Mouse (Mus musculus) lung, postnatal 36 days (tissue): ENCODE results near the gene Dnaic2.

Experiments
- DNase-seq: peaks from one replicate; pipeline ENCODE4 v3.0.0; 2022; ENCODE audit warnings: mixed read lengths

The Dnaic2 gene

DNA sequence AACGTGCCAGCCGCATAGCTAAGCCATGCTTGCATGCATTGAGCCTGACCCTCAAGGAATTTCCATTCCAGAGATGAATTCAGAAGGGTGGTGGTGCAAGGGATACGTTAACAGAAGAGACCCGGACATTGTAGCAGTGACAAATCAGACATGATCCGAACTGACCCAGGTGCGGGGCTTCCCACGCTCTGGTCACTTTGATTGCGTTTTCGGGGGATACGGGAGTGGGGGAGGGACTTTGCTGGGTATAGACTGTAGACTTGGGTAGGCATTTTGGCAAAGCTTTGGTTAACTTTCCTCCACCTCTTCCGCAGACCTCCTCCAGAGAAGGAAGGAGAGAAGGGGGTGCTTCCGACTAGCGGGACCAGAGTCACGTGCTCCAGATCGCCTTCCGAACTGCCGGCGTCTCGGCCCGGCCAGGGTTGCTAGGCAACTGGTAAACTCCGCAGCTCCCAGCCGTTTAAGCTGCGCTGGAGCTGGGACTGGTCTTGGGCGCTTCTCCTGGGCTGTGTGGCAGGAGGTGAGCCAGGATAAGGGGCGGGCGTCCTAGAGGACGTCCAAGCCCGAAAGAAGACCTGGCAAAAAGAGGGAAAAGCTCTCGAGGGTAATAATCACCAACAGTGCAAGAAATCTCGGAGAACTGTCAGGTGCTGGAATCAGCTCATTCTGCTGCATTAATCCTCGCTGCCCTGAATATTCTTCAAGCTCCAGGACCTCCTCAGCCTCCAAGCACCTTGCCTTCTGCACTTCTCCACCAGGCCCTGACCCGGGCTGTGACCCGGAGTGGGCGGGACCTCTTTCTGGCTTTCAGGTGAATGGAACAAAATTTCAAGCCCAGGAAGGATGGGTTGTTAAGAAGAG lies at the start of gene Dnaic2:
Gene Dnaic2, plus strand, starts transcription at position 444 of the 861 bp plus-strand sequence.
- peak; percentile 74 for DNase-seq

GRCm38 (mm10) chr11:114679582-114679981 lies 47.6 kb upstream of the Dnaic2 start:
- DNase-seq: peak; percentile 65

GRCm38 (mm10) chr11:114680291-114680690 lies 46.9 kb upstream of the Dnaic2 start:
- DNase-seq: peak; percentile 39

GRCm38 (mm10) chr11:114681054-114681453 lies 46.2 kb upstream of the Dnaic2 start:
- DNase-seq: no peak

- DNase-seq: no peak
Measured at GRCm38 (mm10) chr11:114682321-114682900, 44.8 kb upstream of the Dnaic2 start.

DNA sequence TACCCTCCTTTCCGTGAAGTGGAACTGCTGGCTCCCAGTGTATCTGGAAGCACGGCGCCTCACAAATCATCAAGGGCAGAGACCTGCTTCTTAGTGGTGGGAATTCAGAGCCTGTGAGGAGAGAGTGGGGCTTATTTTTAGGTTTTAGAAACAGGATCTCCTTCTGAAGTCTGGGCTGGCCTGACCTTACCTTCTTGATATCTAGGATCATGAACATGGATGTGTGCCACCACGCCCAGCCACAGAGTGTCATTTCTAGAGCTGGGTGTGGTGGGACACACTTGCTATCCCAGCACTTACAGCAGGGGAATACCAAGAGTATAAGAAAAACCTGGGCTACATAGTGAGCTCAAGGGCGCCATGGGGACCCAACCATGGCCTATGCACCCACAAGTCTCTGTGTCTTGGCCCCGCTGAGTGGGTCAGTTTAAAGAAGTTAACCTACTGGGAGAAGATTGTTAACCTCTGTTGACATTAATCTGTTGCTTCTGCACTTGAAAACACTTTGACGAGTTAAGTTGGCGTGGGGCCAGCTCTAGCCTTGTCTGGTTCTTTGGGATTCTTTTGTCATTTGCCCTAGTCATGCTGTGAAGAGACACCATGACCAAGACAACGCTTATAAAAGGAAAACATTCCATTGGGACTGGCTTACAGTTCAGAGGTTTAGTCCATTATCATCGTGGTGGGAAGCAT lies 44.0 kb upstream of the Dnaic2 start:
- DNase-seq: no peak

- DNase-seq: no peak
Measured at GRCm38 (mm10) chr11:114683722-114684621, 43.2 kb upstream of the Dnaic2 start.

DNA sequence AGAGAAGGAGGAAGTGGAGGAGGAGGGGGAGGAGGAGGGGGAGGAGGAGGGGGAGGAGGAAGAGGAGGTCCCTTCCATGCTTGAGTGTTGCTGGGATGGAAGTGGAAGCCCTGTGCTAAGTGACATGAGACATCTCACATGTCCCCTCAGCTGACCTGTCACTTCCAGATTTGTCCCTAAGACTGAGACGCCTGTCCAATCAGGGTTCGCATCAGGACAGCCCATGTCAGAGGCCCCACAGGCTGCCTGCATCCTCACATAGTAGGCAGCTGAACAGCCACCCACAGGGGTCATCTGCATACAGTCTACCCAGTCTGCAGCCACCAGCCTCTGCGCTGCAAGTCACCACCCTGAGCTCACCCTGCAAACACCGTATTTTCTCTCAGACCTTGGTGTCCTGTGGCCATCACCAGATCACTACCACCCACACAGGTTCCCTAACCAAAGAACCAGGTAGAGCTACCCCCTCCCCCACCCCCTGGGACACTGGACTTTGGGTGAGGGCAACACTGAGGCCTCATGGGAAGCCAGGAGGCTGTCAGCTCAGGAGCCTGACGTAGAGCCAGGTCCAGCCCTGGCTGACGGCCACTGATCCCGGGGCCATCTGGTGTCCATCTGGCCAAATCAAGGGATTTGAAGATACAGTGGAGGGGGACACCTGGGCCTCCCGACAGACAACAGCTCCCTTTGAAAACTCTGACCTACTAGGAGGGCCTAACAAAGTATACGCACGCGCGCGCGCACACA lies 42.4 kb upstream of the Dnaic2 start:
- peak; percentile 44 for DNase-seq

DNA sequence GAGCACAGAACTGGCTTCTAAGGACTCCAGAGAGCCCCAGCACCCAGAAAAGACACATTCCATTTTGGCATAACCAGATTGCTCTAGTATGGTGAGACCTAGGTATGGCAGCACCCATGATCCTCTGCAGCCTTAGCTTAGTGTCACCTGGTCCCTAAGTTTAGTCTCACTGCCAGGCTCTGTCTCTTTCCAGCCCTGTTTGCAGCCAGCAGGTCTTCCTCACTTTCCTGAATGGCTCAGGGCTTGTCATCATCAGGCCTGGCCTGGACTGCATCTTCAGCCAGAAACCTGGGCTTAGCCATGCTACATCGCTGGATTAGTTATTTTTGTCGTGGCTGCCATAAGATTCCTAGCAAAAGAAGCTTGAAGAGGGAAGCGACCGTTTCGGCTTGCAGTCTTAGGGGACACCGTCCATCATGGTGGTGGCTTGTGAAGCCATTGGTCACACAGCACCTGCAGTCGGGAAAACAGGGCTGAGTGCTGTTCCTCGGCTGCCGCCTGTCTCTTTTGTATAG lies 41.6 kb upstream of the Dnaic2 start:
- no peak for DNase-seq

GRCm38 (mm10) chr11:114686221-114686959 lies 40.8 kb upstream of the Dnaic2 start:
- DNase-seq: no peak

- no peak for DNase-seq
Measured at GRCm38 (mm10) chr11:114687574-114688188, 39.5 kb upstream of the Dnaic2 start.

DNA sequence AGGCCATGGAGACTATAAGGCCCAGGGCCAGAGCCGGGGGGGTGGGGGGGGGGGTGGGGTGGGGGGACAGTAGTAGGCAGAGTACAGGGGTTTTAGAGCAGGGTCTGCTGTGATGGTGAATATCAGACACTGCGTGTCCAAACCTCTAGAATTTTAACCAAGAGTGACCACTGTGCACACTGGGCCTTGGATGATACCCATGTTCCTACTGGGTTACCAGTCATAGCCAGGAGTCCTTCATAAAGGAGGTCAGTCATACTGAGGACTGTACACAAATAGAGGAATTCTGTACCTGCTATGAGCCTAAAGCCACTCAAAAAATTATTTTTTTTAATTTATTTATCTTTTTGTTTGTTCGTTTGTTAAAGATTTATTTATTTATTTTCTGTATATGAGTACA lies 38.5 kb upstream of the Dnaic2 start:
- no peak for DNase-seq

GRCm38 (mm10) chr11:114690192-114690591 lies 37.0 kb upstream of the Dnaic2 start:
- no peak for DNase-seq

DNA sequence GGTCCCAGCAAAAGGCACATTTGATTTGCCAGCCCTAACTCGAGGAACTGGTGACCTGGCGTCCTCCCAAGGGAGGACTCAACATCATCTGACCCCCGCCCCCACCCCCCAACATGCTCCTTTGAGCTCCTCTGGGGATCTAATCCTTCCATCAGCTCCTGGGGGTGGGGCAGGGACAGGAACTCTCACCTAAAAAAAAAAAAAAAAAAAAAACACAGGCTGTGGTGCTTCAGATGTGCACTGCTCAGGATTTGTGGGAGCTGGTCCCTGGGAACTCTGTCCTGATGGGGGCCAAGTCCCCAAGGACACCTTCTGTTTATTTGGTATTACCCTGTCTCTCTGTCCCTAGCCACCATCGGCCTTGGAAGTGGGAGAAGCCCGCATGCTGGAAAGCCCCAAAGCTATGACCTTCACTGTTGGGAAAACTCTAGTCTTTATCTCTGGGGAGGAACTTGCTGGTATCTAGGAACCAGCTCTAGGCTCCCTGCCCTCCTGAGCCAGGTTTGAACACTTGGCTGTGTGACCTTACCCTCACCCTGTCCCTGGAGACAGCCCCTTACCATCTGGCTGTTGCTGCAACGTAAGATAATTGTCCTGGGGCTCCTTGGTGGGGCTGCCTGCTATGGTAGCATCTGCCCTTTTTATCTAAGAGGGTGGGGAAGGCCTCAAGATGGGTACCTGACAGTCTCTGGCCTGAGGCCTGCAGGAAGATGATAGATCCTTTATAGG lies 35.6 kb upstream of the Dnaic2 start:
- no peak for DNase-seq

- no peak for DNase-seq
Measured at GRCm38 (mm10) chr11:114692601-114693000, 34.6 kb upstream of the Dnaic2 start.

DNA sequence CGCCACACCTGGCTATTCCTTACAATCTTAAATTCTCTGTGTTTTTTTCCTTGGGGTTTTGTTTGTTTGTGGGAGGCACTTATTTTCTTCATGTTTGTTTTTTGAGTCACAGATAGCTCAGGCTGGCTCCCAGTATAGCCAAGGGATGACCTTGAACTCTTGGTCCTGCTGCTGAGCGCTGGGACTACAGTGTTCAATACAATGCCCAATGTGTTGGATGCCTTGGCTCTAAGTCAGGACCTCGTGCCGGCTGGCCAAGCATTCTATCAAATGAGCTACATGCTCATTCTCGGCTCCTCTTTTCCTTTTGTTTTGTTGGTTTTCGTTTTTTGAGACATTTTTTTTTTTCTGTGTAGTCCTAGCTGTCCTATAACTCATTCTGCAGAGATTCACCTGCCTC lies 33.8 kb upstream of the Dnaic2 start:
- DNase-seq: no peak

DNA sequence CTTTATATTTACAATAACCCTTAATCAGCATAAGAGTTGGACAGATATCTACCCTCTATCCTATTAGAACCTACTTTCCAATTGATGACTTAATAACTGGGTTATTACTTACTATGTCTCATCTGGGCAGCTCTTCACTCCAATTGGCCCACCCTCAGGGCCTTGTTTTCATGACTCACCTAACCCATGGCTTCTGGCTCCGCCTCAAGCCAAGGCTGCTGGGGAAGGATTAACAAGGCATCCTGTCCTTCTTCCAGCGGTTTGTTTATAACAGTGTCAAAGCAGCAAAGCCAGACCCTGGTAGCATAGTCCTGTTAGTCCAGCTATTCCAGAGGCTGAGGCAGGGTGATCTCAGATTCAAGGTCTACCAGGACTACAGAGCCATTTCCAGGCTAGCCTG lies 32.8 kb upstream of the Dnaic2 start:
- DNase-seq: no peak

DNA sequence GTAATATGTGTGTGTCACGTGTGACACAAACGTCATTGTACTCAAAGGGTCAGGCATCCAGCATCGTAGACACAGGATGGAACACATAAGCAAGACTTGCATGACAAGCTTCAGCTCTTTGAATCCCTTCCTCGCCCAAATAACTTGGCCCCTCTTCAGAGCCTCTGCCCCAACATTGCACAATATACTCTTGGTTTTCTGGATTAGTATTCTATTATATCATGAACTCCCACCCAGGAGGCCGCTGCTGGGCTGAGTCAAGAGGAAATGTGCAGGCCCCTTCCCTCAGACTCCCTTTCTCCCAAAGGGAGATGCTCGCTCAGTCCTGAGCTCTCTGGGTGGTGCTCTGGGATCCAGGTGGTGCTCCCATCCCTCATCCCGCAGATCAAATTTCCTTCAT lies 28.7 kb upstream of the Dnaic2 start:
- DNase-seq: no peak

GRCm38 (mm10) chr11:114699511-114699910 lies 27.7 kb upstream of the Dnaic2 start:
- DNase-seq: peak; percentile 65
